Mouse (Mus musculus) lung, embryonic 14.5 days (tissue): ENCODE measurements around the gene Syngr3. TPM values are rescaled to one million over a fixed set of nuclear protein-coding genes. Genes with fewer than 3 reads are reported as not detected.
A peak's percentile ranks its signal among the peaks of the same experiment; 100 is the strongest.
"Not testable (repeated sequence)": the region's sequence is repeated elsewhere in the genome, so short reads cannot be mapped to it uniquely, and the experiment has no call there.

Source experiments
- ATAC-seq: fragments of 200-750 bp; cut with Nextera tagmentation; 2 replicates; pipeline ENCODE4 v1.8.0; 2017; ENCODE audit warnings: mild to moderate bottlenecking, moderate TSS enrichment, moderate library complexity; ENCODE audit not compliant: insufficient read depth
- DNase-seq: peaks from one replicate; pipeline ENCODE4 v3.0.0-alpha.2; 2015
- H3K27ac ChIP-seq: fragments of 300-500 bp; sonication (generic); 2 replicates; pipeline ENCODE4 v1.5.1; 2014; ENCODE audit warnings: low read depth, mild to moderate bottlenecking, moderate library complexity
- H3K27me3 ChIP-seq: fragments of 300-500 bp; sonication (generic); 2 replicates; pipeline ENCODE4 v1.6.1; 2014; ENCODE audit warnings: low read length, control low read depth; ENCODE audit not compliant: insufficient read depth
- H3K36me3 ChIP-seq: fragments of 300-500 bp; sonication (generic); 2 replicates; pipeline ENCODE4 v1.6.1; 2014; ENCODE audit warnings: control low read depth; ENCODE audit not compliant: insufficient read depth
- H3K4me1 ChIP-seq: fragments of 300-500 bp; sonication (generic); 2 replicates; pipeline ENCODE4 v1.6.1; 2014; ENCODE audit warnings: antibody characterized with exemption, control low read depth; ENCODE audit not compliant: insufficient read depth
- H3K4me2 ChIP-seq: fragments of 300-500 bp; sonication (generic); 2 replicates; pipeline ENCODE4 v1.6.1; 2014; ENCODE audit warnings: mild to moderate bottlenecking
- H3K4me3 ChIP-seq: fragments of 300-500 bp; sonication (generic); 2 replicates; pipeline ENCODE4 v1.5.1; 2014; ENCODE audit warnings: low read depth, low read length
- H3K9ac ChIP-seq: fragments of 300-500 bp; sonication (generic); 2 replicates; pipeline ENCODE4 v1.6.1; 2014
- H3K9me3 ChIP-seq: fragments of 300-500 bp; sonication (generic); 2 replicates; pipeline ENCODE4 v1.6.1; 2016; ENCODE audit warnings: low read depth, low read length, control low read depth
- CTCF ChIP-seq: IDR thresholded peaks from 2 replicates; pipeline ENCODE4 v1.5.1; 2016; ENCODE audit warnings: antibody characterized with exemption, low read depth
- WGBS: fragments of 180-500 bp; shearing (Covaris S2); extraction: QIAGEN DNeasy Blood & Tissue Kit; methylation state at CpG from one replicate; pipeline ENCODE4 v1.1.7; 2014; 5-methylcytosine and 5-hydroxymethylcytosine counted together
- polyA plus RNA-seq: library from polyadenylated mRNA; unstranded; fragments of >200 nt; fragmentation: Nextera tagmentation; extraction: Ambion mirVana; gene quantifications from 2 replicates; pipeline ENCODE4 v1.2.1, GENCODE M21; 2014

The Syngr3 gene
- polyA plus RNA-seq, 1 experiment from 2014 or later: 0.83 TPM

GRCm38 (mm10) chr17:24667416-24667815 is 22.3 kb downstream of the Syngr3 start:
- no peaks in the 10 kb centered on the region for H3K27me3 ChIP-seq
- peak; percentile 79 for TF ChIP-seq CTCF
- H3K4me1 ChIP-seq: peaks cover 22% of the 10 kb centered on the region
- H3K4me2 ChIP-seq: no peak overlapping the region
- ATAC-seq: no peak
- DNase-seq: peak; percentile 71
- WGBS: 21% methylated on average over 6 of the region's 6 CpGs
- no peak overlapping the region for H3K9ac ChIP-seq
- H3K9me3 ChIP-seq: no peaks in the 10 kb centered on the region
- no peaks in the 10 kb centered on the region for H3K36me3 ChIP-seq
- no peak overlapping the region for H3K27ac ChIP-seq
- H3K4me3 ChIP-seq: no peak overlapping the region

- H3K4me2 ChIP-seq, H3K36me3 ChIP-seq, H3K9ac ChIP-seq, DNase-seq, H3K27ac ChIP-seq, H3K27me3 ChIP-seq, H3K4me3 ChIP-seq, ATAC-seq, H3K9me3 ChIP-seq: not testable (repeated sequence)
- H3K4me1 ChIP-seq: peaks cover 18% of the 10 kb centered on the region
- 66% methylated on average over 7 of the region's 7 CpGs for WGBS
These were observed 22.7 kb downstream of the Syngr3 start for GRCm38 (mm10) chr17:24667011-24667410.

- H3K27ac ChIP-seq: no peak within 1 kb of the TSS
- peak within 1 kb of the TSS; percentile 52 for H3K9ac ChIP-seq
- H3K9me3 ChIP-seq: no peaks in the 10 kb centered on the region
- H3K27me3 ChIP-seq: peaks cover 42% of the 10 kb centered on the region
- peak; percentile 40 for DNase-seq
- 1% methylated on average over 47 of the region's 47 CpGs for WGBS
- H3K4me3 ChIP-seq: peak within 1 kb of the TSS; percentile 42
- H3K4me1 ChIP-seq: peaks cover 4% of the 10 kb centered on the region; the same call in 1 of the 2 replicates
- H3K36me3 ChIP-seq: no peaks in the 10 kb centered on the region
- no peak for TF ChIP-seq CTCF
- H3K4me2 ChIP-seq: peak within 1 kb of the TSS; percentile 82
- ATAC-seq: peak; percentile 22; the same call in 1 of the 2 replicates
These were observed 31.6 kb downstream of the Syngr3 start, which contains the start of gene Npw for GRCm38 (mm10) chr17:24658017-24658758. Gene Npw (minus strand): TSS chr17:24658457.

- no peak overlapping the region for H3K27ac ChIP-seq
- WGBS: 65% methylated on average over 4 of the region's 4 CpGs
- DNase-seq (no peak), ATAC-seq (no peak)
- H3K4me1 ChIP-seq: peaks cover 8% of the 10 kb centered on the region; the same call in 1 of the 2 replicates
- H3K27me3 ChIP-seq: peaks cover 36% of the 10 kb centered on the region
- no peaks in the 10 kb centered on the region for H3K9me3 ChIP-seq
- no peak overlapping the region for H3K4me3 ChIP-seq
- H3K9ac ChIP-seq: no peak overlapping the region
- TF ChIP-seq CTCF: no peak
- H3K4me2 ChIP-seq: no peak overlapping the region
- H3K36me3 ChIP-seq: no peaks in the 10 kb centered on the region
These were observed 34.8 kb downstream of the Syngr3 start for GRCm38 (mm10) chr17:24654969-24655368.

GRCm38 (mm10) chr17:24653967-24654710 is 35.6 kb downstream of the Syngr3 start:
- peak overlapping the region; percentile 28 for H3K4me3 ChIP-seq
- TF ChIP-seq CTCF: peak; percentile 97
- WGBS: 3% methylated on average over 19 of the region's 19 CpGs
- no peaks in the 10 kb centered on the region for H3K36me3 ChIP-seq
- peak overlapping the region; percentile 34 for H3K9ac ChIP-seq
- peaks cover 8% of the 10 kb centered on the region; the same call in 1 of the 2 replicates for H3K4me1 ChIP-seq
- no peaks in the 10 kb centered on the region for H3K9me3 ChIP-seq
- ATAC-seq (peak; percentile 48), DNase-seq (peak; percentile 94)
- peak overlapping the region; percentile 69; the same call in 1 of the 2 replicates for H3K27ac ChIP-seq
- H3K27me3 ChIP-seq: peaks cover 27% of the 10 kb centered on the region
- H3K4me2 ChIP-seq: peak overlapping the region; percentile 67

- no peaks in the 10 kb centered on the region for H3K36me3 ChIP-seq
- H3K9ac ChIP-seq: no peak overlapping the region
- peaks cover 4% of the 10 kb centered on the region; the same call in 1 of the 2 replicates for H3K27me3 ChIP-seq
- no peak overlapping the region for H3K4me3 ChIP-seq
- no peak for TF ChIP-seq CTCF
- peaks cover 9% of the 10 kb centered on the region; the same call in 1 of the 2 replicates for H3K4me1 ChIP-seq
- H3K27ac ChIP-seq: no peak overlapping the region
- 68% methylated on average over 3 of the region's 3 CpGs for WGBS
- H3K4me2 ChIP-seq: no peak overlapping the region
- DNase-seq: no peak
- no peak for ATAC-seq
- no peaks in the 10 kb centered on the region for H3K9me3 ChIP-seq
These were observed 37.9 kb downstream of the Syngr3 start for GRCm38 (mm10) chr17:24651835-24652234.

GRCm38 (mm10) chr17:24650766-24651165 is 39.0 kb downstream of the Syngr3 start:
- ATAC-seq (no peak), DNase-seq (no peak)
- Histone ChIP-seq H3K4me1 (peaks cover 9% of the 10 kb centered on the region; the same call in 1 of the 2 replicates), H3K27me3 (no peaks in the 10 kb centered on the region), H3K27ac (no peak overlapping the region), H3K9ac (no peak overlapping the region), H3K36me3 (0 out of 2 replicates have a peak, but pooled peaks cover 2% of the 10 kb centered on the region), H3K4me3 (no peak overlapping the region), H3K4me2 (peak overlapping the region; percentile 99), H3K9me3 (no peaks in the 10 kb centered on the region)
- WGBS: 69% methylated on average over 4 of the region's 4 CpGs
- no peak for TF ChIP-seq CTCF
